Mouse (Mus musculus): Measurements from ENCODE around the gene Krt27.
A peak's percentile ranks its signal among the peaks of the same experiment; 100 is the strongest.

DNA sequence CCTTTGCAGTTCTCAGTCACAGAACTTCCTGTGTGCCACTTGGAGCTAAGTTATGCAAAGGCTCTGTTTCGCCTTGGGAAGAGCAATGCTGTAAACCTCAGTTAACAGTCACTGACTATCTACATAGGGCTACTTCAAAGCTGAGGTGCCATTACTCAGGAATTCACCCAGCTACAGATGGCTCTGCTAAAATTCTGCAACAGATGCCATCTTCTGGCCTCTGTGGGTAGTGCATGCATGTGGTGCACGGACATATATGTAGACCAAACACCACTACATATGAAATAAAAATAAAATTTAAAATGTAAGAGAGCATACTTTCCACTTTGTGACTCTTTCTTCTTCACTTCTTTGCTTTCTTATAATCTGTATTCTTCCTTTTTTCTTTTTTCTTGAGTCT lies 43.3 kb downstream of the Krt27 start:
- no peak for TF ChIP-seq CHD2 (IDR thresholded peaks at IDR 0.05; ENCODE audit: low read depth, low read length)
- no peak for TF ChIP-seq ZNF384 (IDR thresholded peaks at IDR 0.05; ENCODE audit: low read depth, low read length)
- TF ChIP-seq MAFK (IDR thresholded peaks at IDR 0.05; ENCODE audit: insufficient read depth, low read depth, low read length), result no peak
- TF ChIP-seq ZC3H11A (IDR thresholded peaks at IDR 0.05; ENCODE audit: borderline replicate concordance, low read depth, low read length), result 0 out of 2 replicates have a peak, but pooled peaks have one; percentile 15

All from ES-E14 (cell line).